Mouse (Mus musculus): ENCODE measurements around the gene Ninj2. TPM values are rescaled to one million over a fixed set of nuclear protein-coding genes. Genes with fewer than 3 reads are reported as not detected.

Ninj2 gene
- polyA plus RNA-seq, 1 experiment from 2014 or later: not detected

DNA sequence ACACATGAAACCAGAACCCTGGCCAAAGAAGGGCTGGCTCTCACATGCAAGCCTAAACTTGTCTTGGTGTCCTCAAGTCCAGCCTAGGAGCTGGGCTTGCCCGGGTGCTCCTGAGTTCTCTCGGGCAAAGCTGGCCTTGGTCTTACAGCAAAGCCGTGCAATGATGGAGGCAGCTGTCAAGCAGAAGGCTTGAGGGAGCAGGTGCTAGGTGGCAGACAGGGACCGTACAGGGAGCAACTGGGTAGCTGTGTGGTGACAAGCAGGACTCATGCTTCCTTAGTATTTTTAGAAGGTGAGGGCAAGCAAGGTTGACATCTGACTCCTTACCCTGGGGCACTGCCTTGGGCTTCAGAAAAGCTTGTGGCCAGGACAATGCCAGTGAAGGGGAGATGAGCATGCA is 90.6 kb downstream of the Ninj2 start:
- Histone ChIP-seq H3K4me3 (ENCODE audit: low read depth, low read length) (no peak overlapping the region), H3K9ac (ENCODE audit: low read depth, low read length) (no peak overlapping the region), H3K4me1 (replicated peaks; ENCODE audit: control insufficient read depth, insufficient read depth, low read length) (peaks cover 14% of the 10 kb centered on the region), H3K4me2 (no peak overlapping the region), H3K27ac (ENCODE audit: low read depth, low read length) (no peak overlapping the region), H3K27me3 (replicated peaks; ENCODE audit: control insufficient read depth, insufficient read depth, low read length) (no peaks in the 10 kb centered on the region), H3K36me3 (ENCODE audit: control insufficient read depth, insufficient read depth, low read length) (no peaks in the 10 kb centered on the region), H3K9me3 (ENCODE audit: control insufficient read depth, low read length) (no peaks in the 10 kb centered on the region)
- DNase-seq (ENCODE audit: low spot score) (no peak), ATAC-seq (replicated peaks; ENCODE audit: low FRiP score) (no peak)
- WGBS: 86% methylated on average over 4 of the region's 4 CpGs

DNA sequence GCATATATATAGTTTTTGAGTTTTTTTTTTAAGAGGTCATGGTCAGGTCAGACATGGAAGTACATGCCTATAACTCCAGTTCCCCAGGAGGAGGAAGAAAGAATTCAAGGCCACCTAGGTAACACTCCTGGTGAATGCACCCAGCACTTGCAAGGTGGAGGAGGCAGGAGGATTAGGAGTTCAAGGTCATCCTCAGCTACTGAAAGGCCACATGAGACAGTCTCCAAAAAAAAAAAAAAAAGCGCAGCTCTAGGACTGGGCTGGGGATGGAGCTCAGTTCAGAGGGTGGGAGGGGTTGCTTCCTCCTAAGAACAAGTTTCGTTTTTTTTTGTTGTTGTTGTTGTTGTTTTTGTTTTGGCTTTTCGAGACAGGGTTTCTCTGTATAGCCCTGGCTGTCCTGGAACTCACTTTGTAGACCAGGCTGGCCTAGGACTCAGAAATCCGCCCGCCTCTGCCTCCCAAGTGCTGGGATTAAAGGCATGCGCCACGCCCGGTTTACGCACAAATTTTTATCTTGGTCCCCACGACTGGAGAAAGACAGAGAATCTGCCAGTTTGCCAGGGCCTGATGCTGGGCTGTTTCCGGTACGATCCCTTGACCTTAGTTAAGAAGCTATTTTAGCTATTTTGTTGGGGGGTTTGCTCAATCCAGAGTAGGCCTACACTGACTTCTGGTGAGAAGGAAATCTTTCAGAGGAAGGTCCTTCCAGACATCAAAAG is 92.0 kb downstream of the Ninj2 start:
- ATAC-seq (replicated peaks; ENCODE audit: low FRiP score) (no peak), DNase-seq (ENCODE audit: low spot score) (no peak)
- Histone ChIP-seq H3K36me3 (ENCODE audit: control insufficient read depth, insufficient read depth, low read length) (no peaks in the 10 kb centered on the region), H3K9ac (ENCODE audit: low read depth, low read length) (no peak overlapping the region), H3K4me2 (no peak overlapping the region), H3K9me3 (ENCODE audit: control insufficient read depth, low read length) (no peaks in the 10 kb centered on the region), H3K4me1 (replicated peaks; ENCODE audit: control insufficient read depth, insufficient read depth, low read length) (peaks cover 17% of the 10 kb centered on the region), H3K27ac (ENCODE audit: low read depth, low read length) (no peak overlapping the region), H3K27me3 (replicated peaks; ENCODE audit: control insufficient read depth, insufficient read depth, low read length) (no peaks in the 10 kb centered on the region), H3K4me3 (ENCODE audit: low read depth, low read length) (no peak overlapping the region)
- WGBS: 81% methylated on average over 12 of the region's 12 CpGs

DNA sequence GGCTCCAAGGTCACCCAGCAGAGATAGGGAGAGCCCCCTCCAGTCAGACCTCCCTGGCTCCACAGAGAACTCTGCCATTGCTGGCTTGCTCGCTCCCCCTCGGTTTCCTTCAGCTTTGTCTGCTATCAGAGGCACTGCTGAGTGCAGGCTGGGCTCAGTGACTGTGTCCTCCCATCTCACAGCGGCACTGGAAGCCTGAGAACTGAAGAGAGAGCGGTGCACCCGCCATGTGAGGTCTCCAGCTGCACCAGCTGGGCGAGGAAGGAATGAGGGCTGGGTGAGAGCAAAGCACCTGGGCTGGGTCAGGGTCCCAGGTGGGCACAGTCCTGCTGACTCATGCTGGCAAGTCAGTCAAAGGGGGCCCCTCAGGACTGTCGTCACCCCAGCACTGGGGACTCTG is 92.6 kb downstream of the Ninj2 start:
- WGBS: 54% methylated on average over 7 of the region's 7 CpGs

DNA sequence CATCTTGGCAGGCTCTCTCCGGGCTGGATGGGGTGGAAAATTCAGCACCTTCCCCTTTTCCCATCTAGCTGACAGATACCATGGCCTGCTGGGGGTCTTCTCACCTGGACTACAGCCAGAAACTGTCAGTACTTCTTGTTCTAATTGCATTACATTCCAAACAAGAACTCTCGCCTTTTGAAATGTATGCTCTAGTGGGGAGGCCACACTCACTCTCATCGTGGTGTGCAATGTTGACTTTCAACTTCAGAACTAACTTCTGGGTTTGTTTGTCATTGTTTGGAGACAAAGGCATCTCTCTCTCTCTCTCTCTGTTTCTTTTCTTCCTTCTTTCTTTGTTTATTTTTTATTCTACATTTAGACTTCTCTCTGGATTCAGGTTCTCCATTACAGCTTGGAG is 93.4 kb downstream of the Ninj2 start:
- Histone ChIP-seq H3K27me3 (replicated peaks; ENCODE audit: control insufficient read depth, insufficient read depth, low read length) (no peaks in the 10 kb centered on the region), H3K9ac (ENCODE audit: low read depth, low read length) (no peak overlapping the region), H3K4me3 (ENCODE audit: low read depth, low read length) (no peak overlapping the region), H3K27ac (ENCODE audit: low read depth, low read length) (no peak overlapping the region), H3K4me2 (no peak overlapping the region), H3K9me3 (ENCODE audit: control insufficient read depth, low read length) (no peaks in the 10 kb centered on the region), H3K4me1 (replicated peaks; ENCODE audit: control insufficient read depth, insufficient read depth, low read length) (peaks cover 17% of the 10 kb centered on the region), H3K36me3 (ENCODE audit: control insufficient read depth, insufficient read depth, low read length) (no peaks in the 10 kb centered on the region)
- no peak for DNase-seq (ENCODE audit: low spot score)
- 62% methylated on average over 3 of the region's 3 CpGs for WGBS
- ATAC-seq (replicated peaks; ENCODE audit: low FRiP score): no peak

More for the DNA sequence above, 92.6 kb downstream of the Ninj2 start:
- no peaks in the 10 kb centered on the region for H3K9me3 ChIP-seq (ENCODE audit: control insufficient read depth, low read length)
- no peak overlapping the region for H3K4me2 ChIP-seq
- H3K4me3 ChIP-seq (ENCODE audit: low read depth, low read length): no peak overlapping the region
- ATAC-seq (replicated peaks; ENCODE audit: low FRiP score) (no peak), DNase-seq (ENCODE audit: low spot score) (no peak)
- no peak overlapping the region for H3K9ac ChIP-seq (ENCODE audit: low read depth, low read length)
- H3K4me1 ChIP-seq (replicated peaks; ENCODE audit: control insufficient read depth, insufficient read depth, low read length): peaks cover 17% of the 10 kb centered on the region
- no peak overlapping the region for H3K27ac ChIP-seq (ENCODE audit: low read depth, low read length)
- H3K36me3 ChIP-seq (ENCODE audit: control insufficient read depth, insufficient read depth, low read length): no peaks in the 10 kb centered on the region
- no peaks in the 10 kb centered on the region for H3K27me3 ChIP-seq (replicated peaks; ENCODE audit: control insufficient read depth, insufficient read depth, low read length)

DNA sequence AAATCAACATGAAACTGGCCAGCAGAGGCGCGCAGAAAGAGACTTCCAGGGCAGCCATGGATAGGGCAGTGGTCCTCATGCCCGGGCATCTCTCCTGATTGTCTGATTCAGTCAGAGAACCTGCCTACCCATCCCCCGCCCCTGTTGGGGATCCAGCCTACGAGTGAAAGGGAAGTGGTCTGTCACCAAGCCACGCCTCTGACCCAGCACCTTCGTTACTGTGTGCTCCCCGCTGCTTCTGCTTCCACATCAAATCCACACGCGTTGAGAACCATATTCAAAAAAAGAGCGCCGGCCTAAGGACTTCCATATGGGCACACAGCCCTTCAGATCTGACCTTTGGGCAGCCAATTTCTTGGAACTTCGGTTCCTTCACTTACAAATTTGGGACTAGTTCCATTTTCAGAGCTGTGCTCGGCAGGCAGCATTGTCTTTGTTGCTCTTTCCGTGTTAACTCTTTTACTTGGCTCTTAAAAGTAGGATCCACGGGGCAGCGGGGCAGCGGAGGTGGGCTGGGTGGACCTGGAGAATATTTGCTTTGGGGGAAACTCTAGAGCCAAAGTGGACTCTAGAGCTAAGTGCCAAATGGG is 94.5 kb downstream of the Ninj2 start:
- H3K9ac ChIP-seq (ENCODE audit: low read depth, low read length): peak overlapping the region; percentile 41; the same call in 1 of the 2 replicates
- peaks cover 20% of the 10 kb centered on the region for H3K4me1 ChIP-seq (replicated peaks; ENCODE audit: control insufficient read depth, insufficient read depth, low read length)
- 10% methylated on average over 18 of the region's 18 CpGs for WGBS
- DNase-seq (ENCODE audit: low spot score) (peak; percentile 54), ATAC-seq (replicated peaks; ENCODE audit: low FRiP score) (peak; percentile 49)
- peak overlapping the region; percentile 64 for H3K4me2 ChIP-seq
- H3K9me3 ChIP-seq (ENCODE audit: control insufficient read depth, low read length): no peaks in the 10 kb centered on the region
- H3K27me3 ChIP-seq (replicated peaks; ENCODE audit: control insufficient read depth, insufficient read depth, low read length): no peaks in the 10 kb centered on the region
- no peaks in the 10 kb centered on the region for H3K36me3 ChIP-seq (ENCODE audit: control insufficient read depth, insufficient read depth, low read length)
- H3K27ac ChIP-seq (ENCODE audit: low read depth, low read length): no peak overlapping the region
- H3K4me3 ChIP-seq (ENCODE audit: low read depth, low read length): peak overlapping the region; percentile 33

DNA sequence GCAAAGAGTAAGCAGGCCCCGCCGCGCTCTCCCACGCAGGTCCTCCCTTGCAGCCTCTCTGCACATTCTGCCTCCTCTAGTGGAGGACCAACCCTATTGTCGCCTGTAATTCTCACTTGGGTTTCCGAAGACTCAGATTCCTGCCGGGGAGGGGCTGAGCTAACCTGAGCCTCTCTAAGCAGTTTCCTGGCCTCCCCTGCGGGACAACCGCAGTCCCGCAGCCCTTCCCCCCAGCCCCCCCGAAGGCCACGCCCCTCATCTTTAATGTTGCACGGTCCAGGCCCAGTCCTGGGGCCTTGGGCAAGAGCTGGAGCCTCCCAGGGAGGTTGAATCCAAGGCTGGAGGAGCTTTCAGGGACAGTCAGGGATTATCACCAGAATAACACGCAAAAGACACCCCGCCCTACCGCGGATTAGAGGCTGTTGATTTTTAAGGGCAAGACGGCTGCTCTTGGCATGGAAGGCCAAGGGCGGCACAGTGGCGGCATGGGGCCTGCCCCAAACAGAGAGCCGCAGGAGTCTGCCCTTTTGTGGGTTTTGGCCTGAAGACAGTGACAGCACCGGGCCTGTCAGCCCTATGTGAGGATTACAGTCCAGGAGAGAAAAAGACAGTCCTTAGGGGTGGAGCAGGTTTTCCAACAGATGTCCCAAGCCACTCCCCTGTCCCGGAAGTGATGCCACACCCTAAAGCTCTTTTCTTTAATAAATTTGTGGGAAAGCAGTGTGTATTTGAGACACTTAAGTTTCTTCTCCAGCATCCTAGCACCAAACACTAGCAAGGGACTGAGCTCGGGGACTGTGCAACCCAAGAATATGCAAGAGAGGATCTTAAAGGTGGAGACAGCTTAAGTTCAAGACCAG is 95.5 kb downstream of the Ninj2 start:
- H3K27ac ChIP-seq (ENCODE audit: low read depth, low read length): no peak overlapping the region
- 24% methylated on average over 24 of the region's 24 CpGs for WGBS
- no peaks in the 10 kb centered on the region for H3K27me3 ChIP-seq (replicated peaks; ENCODE audit: control insufficient read depth, insufficient read depth, low read length)
- no peaks in the 10 kb centered on the region for H3K36me3 ChIP-seq (ENCODE audit: control insufficient read depth, insufficient read depth, low read length)
- peak overlapping the region; percentile 64 for H3K4me2 ChIP-seq
- H3K9ac ChIP-seq (ENCODE audit: low read depth, low read length): no peak overlapping the region
- peaks cover 20% of the 10 kb centered on the region for H3K4me1 ChIP-seq (replicated peaks; ENCODE audit: control insufficient read depth, insufficient read depth, low read length)
- ATAC-seq (replicated peaks; ENCODE audit: low FRiP score) (peak; percentile 29), DNase-seq (ENCODE audit: low spot score) (no peak)
- H3K4me3 ChIP-seq (ENCODE audit: low read depth, low read length): peak overlapping the region; percentile 33
- H3K9me3 ChIP-seq (ENCODE audit: control insufficient read depth, low read length): no peaks in the 10 kb centered on the region

DNA sequence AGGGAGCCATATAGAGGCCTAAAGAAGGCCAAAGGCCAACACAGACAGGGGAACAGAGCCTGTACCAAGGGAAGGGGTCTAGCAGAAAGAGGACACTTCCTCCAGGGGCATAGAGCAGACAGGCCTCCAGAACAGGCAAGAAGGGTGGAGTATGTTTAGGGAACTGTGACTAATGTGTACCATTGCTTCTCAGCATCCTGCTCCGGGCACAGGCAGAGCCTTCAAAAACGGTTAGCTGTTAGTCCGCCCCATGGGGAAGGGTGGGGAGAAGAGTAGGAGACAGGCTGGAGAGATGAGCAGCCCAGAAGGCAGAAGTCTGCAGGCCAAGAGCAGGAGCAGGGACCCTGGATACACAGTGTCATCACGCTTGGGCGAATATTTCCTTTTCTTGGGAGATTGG is 96.1 kb downstream of the Ninj2 start:
- no peak overlapping the region for H3K4me3 ChIP-seq (ENCODE audit: low read depth, low read length)
- 88% methylated on average over 5 of the region's 5 CpGs for WGBS
- peaks cover 20% of the 10 kb centered on the region for H3K4me1 ChIP-seq (replicated peaks; ENCODE audit: control insufficient read depth, insufficient read depth, low read length)
- DNase-seq (ENCODE audit: low spot score): no peak
- no peaks in the 10 kb centered on the region for H3K27me3 ChIP-seq (replicated peaks; ENCODE audit: control insufficient read depth, insufficient read depth, low read length)
- H3K27ac ChIP-seq (ENCODE audit: low read depth, low read length): no peak overlapping the region
- no peak overlapping the region for H3K9ac ChIP-seq (ENCODE audit: low read depth, low read length)
- no peaks in the 10 kb centered on the region for H3K9me3 ChIP-seq (ENCODE audit: control insufficient read depth, low read length)
- H3K36me3 ChIP-seq (ENCODE audit: control insufficient read depth, insufficient read depth, low read length): no peaks in the 10 kb centered on the region
- no peak for ATAC-seq (replicated peaks; ENCODE audit: low FRiP score)
- no peak overlapping the region for H3K4me2 ChIP-seq

DNA sequence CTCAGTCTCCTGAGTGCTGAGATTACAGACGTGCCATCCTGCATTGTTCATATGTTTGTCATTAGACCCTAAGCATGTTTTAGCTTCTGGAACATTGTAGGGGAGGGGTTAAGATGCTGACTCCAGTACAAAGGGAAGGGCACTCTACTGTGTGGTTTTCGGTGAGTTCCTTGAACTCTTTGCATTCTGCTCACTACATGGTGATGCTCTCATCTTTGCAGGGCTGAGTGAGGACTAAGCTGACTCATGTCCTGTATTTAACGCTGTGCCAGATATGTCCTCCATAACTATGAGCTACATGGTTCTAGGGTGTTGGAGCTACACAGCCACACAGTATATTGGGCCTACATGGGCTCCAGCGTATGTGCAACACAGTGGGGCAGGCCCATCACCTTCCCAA is 97.2 kb downstream of the Ninj2 start:
- ATAC-seq (replicated peaks; ENCODE audit: low FRiP score) (no peak), DNase-seq (ENCODE audit: low spot score) (no peak)
- H3K4me3 ChIP-seq (ENCODE audit: low read depth, low read length): no peak overlapping the region
- no peaks in the 10 kb centered on the region for H3K27me3 ChIP-seq (replicated peaks; ENCODE audit: control insufficient read depth, insufficient read depth, low read length)
- no peak overlapping the region for H3K9ac ChIP-seq (ENCODE audit: low read depth, low read length)
- 84% methylated on average over 4 of the region's 4 CpGs for WGBS
- no peaks in the 10 kb centered on the region for H3K9me3 ChIP-seq (ENCODE audit: control insufficient read depth, low read length)
- no peak overlapping the region for H3K27ac ChIP-seq (ENCODE audit: low read depth, low read length)
- H3K4me2 ChIP-seq: no peak overlapping the region
- peaks cover 20% of the 10 kb centered on the region for H3K4me1 ChIP-seq (replicated peaks; ENCODE audit: control insufficient read depth, insufficient read depth, low read length)
- H3K36me3 ChIP-seq (ENCODE audit: control insufficient read depth, insufficient read depth, low read length): no peaks in the 10 kb centered on the region

Data from liver, embryonic 11.5 days (tissue).